Comparison of ENCODE assay signal across 27 mouse cellular contexts in the genomic region with DNA sequence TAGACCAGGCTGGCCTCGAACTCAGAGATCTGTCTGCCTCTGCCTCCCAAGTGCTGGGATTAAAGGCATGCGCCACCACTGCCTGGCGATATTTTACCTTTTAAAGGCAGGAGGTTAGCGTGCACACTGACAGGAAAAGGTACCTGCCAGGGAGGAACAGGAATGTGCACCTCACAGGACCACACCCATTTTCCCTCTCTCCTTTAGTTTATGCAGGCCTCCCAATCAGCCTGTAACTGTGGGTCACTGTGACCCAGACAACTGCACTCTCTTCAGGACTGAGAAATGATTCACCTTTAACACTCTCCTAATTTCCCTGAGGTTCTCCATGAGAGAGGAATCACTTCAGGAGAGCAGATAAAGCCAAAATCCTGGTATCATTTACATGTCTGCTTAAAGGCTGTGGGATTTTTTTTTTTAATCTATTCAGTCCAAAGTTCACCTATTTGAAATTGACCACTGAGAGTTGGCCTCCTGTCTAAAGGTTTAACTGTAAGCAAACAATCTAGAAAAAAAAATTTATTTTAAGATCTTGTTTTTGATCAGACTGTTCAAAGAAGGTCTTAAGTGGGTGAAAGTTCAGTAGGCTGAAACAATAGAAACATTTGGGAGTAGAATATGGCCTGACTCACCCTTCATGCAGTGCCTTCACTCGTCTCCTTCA.
A peak's percentile ranks its signal among the peaks of the same experiment; 100 is the strongest.
DNase-seq lines count a peak whose midpoint lies in the region; ATAC-seq and TF ChIP-seq lines count a peak whose summit lies in the region.
"Had no signal": no experiment of that assay in that cellular context is flagged by ENCODE, and none has a peak within 500 bp of the region (broad histone marks: within the 10 kb centered on the region; RNA-seq: fewer than 3 reads in every experiment).

No protein-coding gene starts in this region.

- WGBS in intestine, embryonic 15.5 days, result 74% methylated on average over 5 of the region's 5 CpGs
- WGBS in intestine, postnatal 0 days, result 72% methylated on average over 5 of the region's 5 CpGs
- WGBS in liver, adult 2 months, result 48% methylated on average over 5 of the region's 5 CpGs

- H3K4me1 ChIP-seq in intestine, embryonic 15.5 days (replicated peaks), result no peaks in the 10 kb centered on the region
- H3K4me1 ChIP-seq in intestine, postnatal 0 days (replicated peaks; ENCODE audit: control insufficient read depth, insufficient read depth, low read length), result no peaks in the 10 kb centered on the region
- H3K4me1 ChIP-seq in liver, adult 2 months (ENCODE audit: control insufficient read depth, insufficient read depth, low read length), result peaks cover 26% of the 10 kb centered on the region
- no peaks in the 10 kb centered on the region for H3K4me1 ChIP-seq in cortical plate, adult 2 months (ENCODE audit: control insufficient read depth, insufficient read depth, low read length)
- H3K4me1 ChIP-seq: embryonic facial prominence, embryonic 10.5 days; embryonic facial prominence, embryonic 13.5 days; forebrain, embryonic 12.5 days; forebrain, embryonic 15.5 days; heart, embryonic 12.5 days; heart, embryonic 15.5 days; hindbrain, embryonic 10.5 days; hindbrain, embryonic 13.5 days had no signal

- peak; percentile 91 for DNase-seq in liver, adult 2 months (ENCODE audit: extremely low read depth, low read depth, low spot score)
- no peak for DNase-seq in liver
- DNase-seq in neural tube, embryonic 10.5 days (ENCODE audit: extremely low spot score, low spot score), result no peak
- DNase-seq: adrenal gland, adult 2 months; adrenal gland, postnatal 14 days; cerebellum, adult 11 months; cerebellum, adult 2 months; cerebellum, adult 9-11 months; cerebellum, postnatal 25 days; embryo, embryonic 11 days; gastrocnemius, postnatal 25 days; heart, adult 18-20 months; heart, postnatal 10 days; heart, postnatal 36 days had no signal

- H3K4me3 ChIP-seq in intestine, embryonic 15.5 days (replicated peaks), result no peak overlapping the region
- no peak overlapping the region for H3K4me3 ChIP-seq in intestine, postnatal 0 days (ENCODE audit: low read depth, low read length)
- H3K4me3 ChIP-seq in liver, adult 2 months (ENCODE audit: insufficient read depth, low read depth, low read length), result no peak overlapping the region
- H3K4me3 ChIP-seq in cortical plate, adult 2 months (ENCODE audit: insufficient read depth, low read length), result no peak overlapping the region
- H3K4me3 ChIP-seq: embryonic facial prominence, embryonic 10.5 days; embryonic facial prominence, embryonic 13.5 days; erythroblast, embryonic 14.5 days; forebrain, embryonic 12.5 days; forebrain, embryonic 15.5 days; heart, embryonic 12.5 days; heart, embryonic 15.5 days; hindbrain, embryonic 10.5 days; hindbrain, embryonic 13.5 days had no signal

- no peaks in the 10 kb centered on the region for H3K27me3 ChIP-seq in intestine, embryonic 15.5 days (replicated peaks)
- H3K27me3 ChIP-seq in intestine, postnatal 0 days (replicated peaks; ENCODE audit: control insufficient read depth, insufficient read depth, low read length), result no peaks in the 10 kb centered on the region
- no peaks in the 10 kb centered on the region for H3K27me3 ChIP-seq in liver, adult 2 months (ENCODE audit: control insufficient read depth, insufficient read depth, low read length)
- H3K27me3 ChIP-seq: embryonic facial prominence, embryonic 13.5 days; forebrain, embryonic 12.5 days; forebrain, embryonic 15.5 days; heart, embryonic 12.5 days; heart, embryonic 15.5 days; hindbrain, embryonic 13.5 days had no signal

- no peak overlapping the region for H3K9ac ChIP-seq in intestine, embryonic 15.5 days
- H3K9ac ChIP-seq in intestine, postnatal 0 days (ENCODE audit: low read depth, low read length), result no peak overlapping the region
- H3K9ac ChIP-seq in liver, adult 2 months (ENCODE audit: low read depth, low read length), result no peak overlapping the region
- H3K9ac ChIP-seq: embryonic facial prominence, embryonic 13.5 days; forebrain, embryonic 12.5 days; forebrain, embryonic 15.5 days; heart, embryonic 12.5 days; heart, embryonic 15.5 days; hindbrain, embryonic 13.5 days had no signal

- no peak for TF ChIP-seq CTCF in intestine, postnatal 0 days (IDR thresholded peaks at IDR 0.05; ENCODE audit: low read depth)
- no peak for TF ChIP-seq CTCF in liver, adult 2 months (IDR thresholded peaks at IDR 0.05; ENCODE audit: low read depth, low read length)
- TF ChIP-seq CTCF in cortical plate, adult 2 months (IDR thresholded peaks at IDR 0.05; ENCODE audit: extremely low read depth, insufficient read depth, low read length), result no peak

- H3K27ac ChIP-seq in intestine, embryonic 15.5 days, result no peak overlapping the region
- no peak overlapping the region for H3K27ac ChIP-seq in intestine, postnatal 0 days (ENCODE audit: low read depth, low read length)
- peak overlapping the region; percentile 60 for H3K27ac ChIP-seq in liver, adult 2 months (replicated peaks; ENCODE audit: insufficient read depth, low read depth, low read length)
- peak overlapping the region; percentile 96 for H3K27ac ChIP-seq in cortical plate, adult 2 months (ENCODE audit: insufficient read depth, low read length)
- H3K27ac ChIP-seq: embryonic facial prominence, embryonic 10.5 days; embryonic facial prominence, embryonic 13.5 days; forebrain, embryonic 12.5 days; forebrain, embryonic 15.5 days; heart, embryonic 15.5 days; hindbrain, embryonic 10.5 days; hindbrain, embryonic 13.5 days had no signal

- peak; percentile 58; the same call in 1 of the 2 replicates for ATAC-seq in intestine, embryonic 15.5 days
- no peak for ATAC-seq in intestine, postnatal 0 days
- ATAC-seq: forebrain, embryonic 15.5 days; hindbrain, embryonic 16.5 days had no signal

- no peaks in the 10 kb centered on the region for H3K36me3 ChIP-seq in intestine, embryonic 15.5 days
- H3K36me3 ChIP-seq in intestine, postnatal 0 days (ENCODE audit: control insufficient read depth, insufficient read depth), result no peaks in the 10 kb centered on the region
- no peaks in the 10 kb centered on the region for H3K36me3 ChIP-seq in liver, adult 2 months (ENCODE audit: control insufficient read depth, insufficient read depth, low read length)
- H3K36me3 ChIP-seq: embryonic facial prominence, embryonic 10.5 days; embryonic facial prominence, embryonic 13.5 days; forebrain, embryonic 12.5 days; forebrain, embryonic 15.5 days; heart, embryonic 12.5 days; heart, embryonic 15.5 days; hindbrain, embryonic 10.5 days; hindbrain, embryonic 13.5 days had no signal

- H3K9me3 ChIP-seq in intestine, embryonic 15.5 days, result no peaks in the 10 kb centered on the region
- no peaks in the 10 kb centered on the region for H3K9me3 ChIP-seq in intestine, postnatal 0 days (ENCODE audit: control insufficient read depth)
- H3K9me3 ChIP-seq: embryonic facial prominence, embryonic 10.5 days; embryonic facial prominence, embryonic 13.5 days; forebrain, embryonic 12.5 days; forebrain, embryonic 15.5 days; heart, embryonic 12.5 days; heart, embryonic 15.5 days; hindbrain, embryonic 10.5 days; hindbrain, embryonic 13.5 days had no signal

- H3K4me2 ChIP-seq in intestine, embryonic 15.5 days (replicated peaks), result no peak overlapping the region
- H3K4me2 ChIP-seq in intestine, postnatal 0 days (replicated peaks; ENCODE audit: low read depth), result no peak overlapping the region
- H3K4me2 ChIP-seq: embryonic facial prominence, embryonic 13.5 days; forebrain, embryonic 12.5 days; forebrain, embryonic 15.5 days; heart, embryonic 12.5 days; heart, embryonic 15.5 days; hindbrain, embryonic 13.5 days had no signal

- no peak for TF ChIP-seq POLR2A in liver, adult 2 months (IDR thresholded peaks at IDR 0.05; ENCODE audit: extremely low read depth, insufficient read depth, low read length)
- no peak for TF ChIP-seq POLR2A in cortical plate, adult 2 months (IDR thresholded peaks at IDR 0.05; ENCODE audit: extremely low read depth, insufficient read depth, low read length)

- no peaks in the 10 kb centered on the region for H3K79me2 ChIP-seq in liver, adult 2 months (ENCODE audit: control insufficient read depth, insufficient read depth, low read length)

Comparison
In these comparisons a context has a peak if more than half of its experiments do, and no peak if none do; other contexts are left out.
1. H3K27ac ChIP-seq: peak in liver, adult 2 months (single experiment) and cortical plate, adult 2 months (single experiment); none in intestine, embryonic 15.5 days (single experiment) and intestine, postnatal 0 days (single experiment).